Mouse (Mus musculus): ENCODE measurements around the gene Cdkn2aipnl.

GRCm38 (mm10) chr11:52018217-52018616 is 50.8 kb downstream of the Cdkn2aipnl start:
- TF ChIP-seq MAX (IDR thresholded peaks at IDR 0.05) = no peak
- TF ChIP-seq USF1 (IDR thresholded peaks at IDR 0.05; ENCODE audit: low read depth) = no peak
- no peak for TF ChIP-seq CTCF (IDR thresholded peaks at IDR 0.05; ENCODE audit: control insufficient read depth, insufficient read depth, insufficient read length)
- TF ChIP-seq MYOG (IDR thresholded peaks at IDR 0.05; ENCODE audit: control insufficient read depth, extremely low read depth, insufficient read length) = no peak
- no peak for TF ChIP-seq FOSL1 (IDR thresholded peaks at IDR 0.05; ENCODE audit: insufficient read depth, low read length, poor library complexity, severe bottlenecking)
- TF ChIP-seq CEBPB (IDR thresholded peaks at IDR 0.05; ENCODE audit: low read depth) = no peak

Measured in C2C12 (cell line).